Mouse (Mus musculus): ENCODE measurements around the gene Tmprss11g.

DNA sequence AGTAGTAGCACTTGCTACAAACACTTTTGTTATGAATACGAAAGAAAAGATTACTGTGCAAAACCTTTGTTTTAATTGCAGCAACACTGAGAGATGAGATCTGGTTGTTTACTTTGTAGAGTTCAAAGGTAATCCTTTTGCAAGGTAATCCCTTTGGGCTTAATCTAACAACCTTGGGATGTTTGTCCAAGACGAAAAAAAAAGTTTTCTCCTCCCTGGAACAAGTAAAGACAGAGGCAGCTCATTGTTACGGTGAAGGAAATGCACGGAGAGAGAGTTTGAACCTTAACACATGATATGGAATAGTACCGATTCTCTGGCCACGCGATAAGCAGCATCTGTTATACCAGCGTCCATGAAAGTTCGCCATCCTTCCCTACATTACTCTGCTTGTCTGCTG is 44.5 kb downstream of the Tmprss11g start:
- TF ChIP-seq CTCF (IDR thresholded peaks at IDR 0.05; ENCODE audit: extremely low read depth, insufficient read length, insufficient replicate concordance, low read depth, low read length) (no peak), POLR2A (IDR thresholded peaks at IDR 0.05; ENCODE audit: low read depth, low read length) (no peak)
